Mouse (Mus musculus) limb, embryonic 10.5 days (tissue): ENCODE measurements around the gene Gm29276. TPM values are rescaled to one million over a fixed set of nuclear protein-coding genes. Genes with fewer than 3 reads are reported as not detected.
"Not testable (repeated sequence)": the region's sequence is repeated elsewhere in the genome, so short reads cannot be mapped to it uniquely, and the experiment has no call there.

Experiments used
- DNase-seq: peaks from one replicate; pipeline ENCODE4 v3.0.0-alpha.2; 2017; ENCODE audit warnings: low spot score
- H3K27ac ChIP-seq: fragments of 300-500 bp; sonication (generic); 2 replicates; pipeline ENCODE4 v1.5.1; 2016; ENCODE audit warnings: mild to moderate bottlenecking
- H3K27me3 ChIP-seq: fragments of 300-500 bp; sonication (generic); 2 replicates; pipeline ENCODE4 v1.6.1; 2016; ENCODE audit warnings: low read depth, mild to moderate bottlenecking; ENCODE audit not compliant: poor library complexity, severe bottlenecking
- H3K36me3 ChIP-seq: fragments of 300-500 bp; sonication (generic); 2 replicates; pipeline ENCODE4 v1.6.1; 2016; ENCODE audit warnings: mild to moderate bottlenecking, moderate library complexity
- H3K4me1 ChIP-seq: fragments of 300-500 bp; sonication (generic); 2 replicates; pipeline ENCODE4 v1.6.1; 2016
- H3K4me3 ChIP-seq: fragments of 300-500 bp; sonication (generic); 2 replicates; pipeline ENCODE4 v1.5.1; 2016; ENCODE audit warnings: mild to moderate bottlenecking, moderate library complexity
- H3K9me3 ChIP-seq: fragments of 300-500 bp; sonication (generic); replicated peaks from 2 replicates; pipeline ENCODE4 v1.6.1; 2016; ENCODE audit warnings: mild to moderate bottlenecking
- WGBS: fragments of 180-500 bp; shearing (Covaris S2); methylation state at CpG from one replicate; pipeline ENCODE4 v1.1.7; 2016; 5-methylcytosine and 5-hydroxymethylcytosine counted together
- polyA plus RNA-seq: library from polyadenylated mRNA; unstranded; fragments of >200 nt; fragmentation: Nextera tagmentation; extraction: Ambion mirVana; gene quantifications from 2 replicates; pipeline ENCODE4 v1.2.1, GENCODE M21; 2016

The Gm29276 gene
- polyA plus RNA-seq, result not detected in 2 replicates

DNA sequence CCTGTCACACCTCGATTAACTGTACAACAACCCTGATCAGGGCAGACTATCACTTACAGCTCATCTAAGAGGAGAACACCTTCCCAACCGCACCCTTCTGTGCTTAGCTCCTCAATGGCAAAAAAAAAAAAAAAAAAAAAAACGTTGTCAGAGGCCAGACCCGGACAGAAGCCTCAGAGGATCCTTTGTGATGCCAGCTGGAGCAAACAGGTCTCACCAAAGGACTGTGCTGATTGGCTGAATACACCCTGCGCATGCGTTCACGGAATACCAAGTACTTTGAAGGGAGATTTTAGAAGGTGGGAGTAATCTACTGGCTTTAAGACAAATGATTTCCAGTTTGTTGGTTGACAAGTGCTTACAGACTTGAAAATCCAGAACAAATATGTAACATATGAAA, at the start of gene Gm29276:
Gene Gm29276, minus strand, starts transcription at position 101 of the 400 bp plus-strand sequence.
- not testable (repeated sequence) for DNase-seq, H3K36me3 ChIP-seq, H3K4me3 ChIP-seq, H3K27ac ChIP-seq, H3K27me3 ChIP-seq, H3K9me3 ChIP-seq, H3K4me1 ChIP-seq
- WGBS, result no CpG with 5 or more reads among the region's 7 CpGs
